Mouse (Mus musculus): Measurements from ENCODE around the gene Dstn. TPM values are rescaled to one million over a fixed set of nuclear protein-coding genes. Genes with fewer than 3 reads are reported as not detected.

Gene Dstn
- polyA plus RNA-seq, 1 experiment = not detected

- H3K4me1 ChIP-seq (ENCODE audit: control insufficient read depth, insufficient read depth, low read length) = peaks cover 22% of the 10 kb centered on the region
- TF ChIP-seq POLR2A (IDR thresholded peaks at IDR 0.05; ENCODE audit: insufficient read depth, low read depth, low read length) = no peak
- TF ChIP-seq CTCF (IDR thresholded peaks at IDR 0.05; ENCODE audit: insufficient read depth, low read depth, low read length) = no peak
- H3K4me3 ChIP-seq (ENCODE audit: insufficient read depth, low read depth, low read length) = no peak overlapping the region
- H3K27ac ChIP-seq (ENCODE audit: insufficient read depth, low read depth, low read length) = no peak overlapping the region
- WGBS = 82% methylated on average over 12 of the region's 12 CpGs
Measured at GRCm38 (mm10) chr2:143932340-143932873, 17.3 kb downstream of the Dstn start.

DNA sequence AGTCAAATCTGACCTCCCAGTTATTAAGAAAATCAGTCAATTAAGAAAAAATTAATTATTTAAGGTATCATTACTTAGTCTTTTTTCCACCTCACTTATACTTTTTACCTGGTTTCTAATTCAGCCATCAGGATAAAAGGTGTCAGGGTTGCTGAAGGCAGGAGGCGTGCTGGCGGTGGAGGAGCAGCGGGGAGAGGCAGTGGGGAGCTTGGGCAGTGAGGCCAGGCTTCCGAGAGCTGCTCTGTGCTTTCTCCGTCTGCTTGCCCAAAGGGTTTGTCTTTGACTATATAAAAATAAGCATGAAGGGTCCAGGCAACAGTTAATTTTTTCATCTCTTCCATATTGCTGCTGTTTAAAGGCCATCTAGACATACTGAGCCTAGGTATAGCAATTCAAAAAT is 18.4 kb downstream of the Dstn start:
- Histone ChIP-seq H3K4me1 (ENCODE audit: control insufficient read depth, insufficient read depth, low read length) (peaks cover 22% of the 10 kb centered on the region), H3K4me3 (ENCODE audit: insufficient read depth, low read depth, low read length) (no peak overlapping the region), H3K27ac (ENCODE audit: insufficient read depth, low read depth, low read length) (no peak overlapping the region)
- WGBS = 80% methylated on average over 5 of the region's 5 CpGs
- TF ChIP-seq CTCF (IDR thresholded peaks at IDR 0.05; ENCODE audit: insufficient read depth, low read depth, low read length) (no peak), POLR2A (IDR thresholded peaks at IDR 0.05; ENCODE audit: insufficient read depth, low read depth, low read length) (no peak)

DNA sequence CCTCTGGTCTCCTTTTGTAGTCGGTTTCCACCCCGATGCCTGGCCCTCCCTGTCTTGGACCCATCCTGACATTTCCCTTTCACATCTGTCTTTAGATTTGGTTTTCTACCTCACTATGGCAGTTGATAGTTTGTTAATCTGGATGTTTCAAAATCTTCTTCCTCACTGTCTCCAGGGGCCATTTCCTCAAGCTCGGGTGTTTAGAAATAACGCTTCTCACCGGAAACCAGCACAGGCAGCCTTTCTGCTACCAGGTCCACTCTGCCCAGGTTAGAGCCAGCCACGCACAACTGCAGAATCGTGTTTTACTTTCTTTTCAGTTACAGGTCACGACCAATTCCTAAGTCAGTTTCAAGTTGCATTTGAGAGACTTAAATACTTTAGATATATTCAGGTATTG is 19.3 kb downstream of the Dstn start:
- H3K27ac ChIP-seq (ENCODE audit: insufficient read depth, low read depth, low read length) = no peak overlapping the region
- WGBS = 91% methylated on average over 8 of the region's 8 CpGs
- peaks cover 20% of the 10 kb centered on the region for H3K4me1 ChIP-seq (ENCODE audit: control insufficient read depth, insufficient read depth, low read length)
- H3K4me3 ChIP-seq (ENCODE audit: insufficient read depth, low read depth, low read length) = no peak overlapping the region
- TF ChIP-seq CTCF (IDR thresholded peaks at IDR 0.05; ENCODE audit: insufficient read depth, low read depth, low read length) = no peak

- WGBS = 59% methylated on average over 2 of the region's 2 CpGs
- H3K27ac ChIP-seq (ENCODE audit: insufficient read depth, low read depth, low read length) = no peak overlapping the region
- H3K4me3 ChIP-seq (ENCODE audit: insufficient read depth, low read depth, low read length) = no peak overlapping the region
- TF ChIP-seq POLR2A (IDR thresholded peaks at IDR 0.05; ENCODE audit: insufficient read depth, low read depth, low read length) (no peak), CTCF (IDR thresholded peaks at IDR 0.05; ENCODE audit: insufficient read depth, low read depth, low read length) (no peak)
- peaks cover 11% of the 10 kb centered on the region for H3K4me1 ChIP-seq (ENCODE audit: control insufficient read depth, insufficient read depth, low read length)
Measured at GRCm38 (mm10) chr2:143937861-143938260, 22.7 kb downstream of the Dstn start.

DNA sequence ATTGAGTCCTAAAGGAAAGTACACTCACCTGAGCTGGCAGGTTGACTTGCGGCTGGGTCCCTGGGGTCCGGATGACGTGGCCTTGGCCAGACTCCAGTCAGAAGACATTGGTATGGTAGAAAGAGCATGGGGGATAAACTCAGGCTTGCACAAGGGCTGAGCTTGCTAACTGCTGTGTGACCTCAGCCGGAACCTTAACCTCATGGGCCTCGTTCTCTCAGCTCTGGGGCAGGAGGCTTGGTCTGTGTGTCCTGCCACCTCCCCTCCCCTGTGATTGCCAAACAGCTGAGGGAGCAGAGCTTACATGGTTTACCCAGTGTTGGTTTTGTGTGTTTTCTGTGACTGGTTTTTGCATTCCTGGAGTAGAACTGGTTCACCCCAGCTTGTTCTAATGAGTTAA is 25.3 kb downstream of the Dstn start:
- TF ChIP-seq CTCF (IDR thresholded peaks at IDR 0.05; ENCODE audit: insufficient read depth, low read depth, low read length) = no peak
- no peak for TF ChIP-seq POLR2A (IDR thresholded peaks at IDR 0.05; ENCODE audit: insufficient read depth, low read depth, low read length)
- Histone ChIP-seq H3K4me3 (ENCODE audit: insufficient read depth, low read depth, low read length) (no peak overlapping the region), H3K4me1 (ENCODE audit: control insufficient read depth, insufficient read depth, low read length) (peaks cover 2% of the 10 kb centered on the region), H3K27ac (ENCODE audit: insufficient read depth, low read depth, low read length) (no peak overlapping the region)
- whole genome bisulfite sequencing = 94% methylated on average over 5 of the region's 5 CpGs

- 95% methylated on average over 3 of the region's 3 CpGs for WGBS
- Histone ChIP-seq H3K4me3 (ENCODE audit: insufficient read depth, low read depth, low read length) (no peak overlapping the region), H3K4me1 (ENCODE audit: control insufficient read depth, insufficient read depth, low read length) (no peaks in the 10 kb centered on the region), H3K27ac (ENCODE audit: insufficient read depth, low read depth, low read length) (no peak overlapping the region)
- no peak for TF ChIP-seq POLR2A (IDR thresholded peaks at IDR 0.05; ENCODE audit: insufficient read depth, low read depth, low read length)
- no peak for TF ChIP-seq CTCF (IDR thresholded peaks at IDR 0.05; ENCODE audit: insufficient read depth, low read depth, low read length)
Measured at GRCm38 (mm10) chr2:143944796-143945195, 29.7 kb downstream of the Dstn start.

DNA sequence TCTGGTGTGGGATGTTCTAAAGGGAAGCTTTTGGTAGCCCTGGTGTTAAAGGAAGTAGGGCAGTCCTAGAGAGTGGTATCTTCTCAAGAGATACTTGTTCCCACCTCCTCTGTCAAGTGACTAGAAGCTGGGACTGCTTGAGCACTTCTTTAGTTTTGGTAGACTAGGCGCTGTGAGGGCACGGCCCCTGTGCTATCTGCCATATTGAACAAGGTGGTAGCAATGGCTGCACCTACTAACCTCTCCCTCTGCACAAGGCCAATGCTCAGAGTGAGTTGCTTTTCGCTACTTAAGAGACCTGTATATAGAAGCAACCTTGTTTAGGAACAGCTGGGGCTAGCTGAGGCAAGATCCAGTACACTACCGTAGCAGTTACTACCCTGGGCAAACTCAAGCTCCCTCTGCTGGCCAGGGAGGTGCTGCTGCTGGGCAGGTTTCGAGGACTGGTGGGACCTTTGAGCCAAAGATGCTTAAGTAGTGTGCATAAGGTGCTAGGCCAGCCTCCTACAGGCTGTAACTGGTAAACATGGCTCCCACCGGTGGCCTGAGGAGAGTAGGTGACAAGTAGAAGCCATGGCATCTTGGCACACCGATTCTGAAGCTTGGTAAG is 30.5 kb downstream of the Dstn start:
- whole genome bisulfite sequencing = 92% methylated on average over 7 of the region's 7 CpGs
- Histone ChIP-seq H3K27ac (ENCODE audit: insufficient read depth, low read depth, low read length) (no peak overlapping the region), H3K4me1 (ENCODE audit: control insufficient read depth, insufficient read depth, low read length) (no peaks in the 10 kb centered on the region), H3K4me3 (ENCODE audit: insufficient read depth, low read depth, low read length) (no peak overlapping the region)
- TF ChIP-seq POLR2A (IDR thresholded peaks at IDR 0.05; ENCODE audit: insufficient read depth, low read depth, low read length) = no peak
- TF ChIP-seq CTCF (IDR thresholded peaks at IDR 0.05; ENCODE audit: insufficient read depth, low read depth, low read length) = no peak; the same call in 1 of the 2 replicates

GRCm38 (mm10) chr2:143946399-143946798 is 31.3 kb downstream of the Dstn start:
- no peaks in the 10 kb centered on the region for H3K4me1 ChIP-seq (ENCODE audit: control insufficient read depth, insufficient read depth, low read length)
- no peak overlapping the region for H3K27ac ChIP-seq (ENCODE audit: insufficient read depth, low read depth, low read length)
- H3K4me3 ChIP-seq (ENCODE audit: insufficient read depth, low read depth, low read length) = no peak overlapping the region
- TF ChIP-seq CTCF (IDR thresholded peaks at IDR 0.05; ENCODE audit: insufficient read depth, low read depth, low read length) (no peak), POLR2A (IDR thresholded peaks at IDR 0.05; ENCODE audit: insufficient read depth, low read depth, low read length) (no peak)
- WGBS = 88% methylated on average over 2 of the region's 2 CpGs

DNA sequence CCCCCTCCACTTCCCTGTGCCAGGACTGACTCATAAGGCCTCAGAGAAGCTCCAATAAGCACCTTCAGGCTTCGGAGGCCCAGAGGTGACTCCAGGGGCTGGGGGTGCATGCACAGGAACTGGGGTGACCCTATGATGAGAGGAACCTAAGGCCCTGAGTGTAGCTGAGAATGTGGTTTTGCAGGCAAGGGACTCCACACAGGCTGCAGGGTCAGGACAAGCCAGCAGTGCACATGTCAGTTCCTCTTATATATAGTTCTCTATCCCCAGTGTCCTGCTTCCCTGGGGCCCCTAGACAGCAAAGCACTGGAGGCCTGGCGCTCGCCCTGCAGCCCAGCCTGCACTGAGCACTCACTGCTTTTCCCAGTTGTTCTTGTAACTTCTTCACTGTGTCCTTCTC is 32.9 kb downstream of the Dstn start:
- H3K4me3 ChIP-seq (ENCODE audit: insufficient read depth, low read depth, low read length) = no peak overlapping the region
- no peaks in the 10 kb centered on the region for H3K4me1 ChIP-seq (ENCODE audit: control insufficient read depth, insufficient read depth, low read length)
- 84% methylated on average over 3 of the region's 3 CpGs for WGBS
- no peak overlapping the region for H3K27ac ChIP-seq (ENCODE audit: insufficient read depth, low read depth, low read length)
- TF ChIP-seq CTCF (IDR thresholded peaks at IDR 0.05; ENCODE audit: insufficient read depth, low read depth, low read length) (no peak), POLR2A (IDR thresholded peaks at IDR 0.05; ENCODE audit: insufficient read depth, low read depth, low read length) (no peak)

Measured in olfactory bulb, adult 2 months (tissue).